Mouse (Mus musculus) hindbrain, postnatal 0 days (tissue): ENCODE data around the gene Mrpl45. TPM values are rescaled to one million over a fixed set of nuclear protein-coding genes. Genes with fewer than 3 reads are reported as not detected.
A peak's percentile ranks its signal among the peaks of the same experiment; 100 is the strongest.

Experiments
- ATAC-seq: fragments of 200-750 bp; cut with Nextera tagmentation; 2 replicates; pipeline ENCODE4 v1.8.0; 2017; ENCODE audit warnings: mild to moderate bottlenecking, moderate TSS enrichment, moderate library complexity
- DNase-seq: peaks from one replicate; pipeline ENCODE4 v3.0.0-alpha.2; 2015; ENCODE audit warnings: low spot score
- H3K27ac ChIP-seq: fragments of 300-500 bp; sonication (generic); 2 replicates; pipeline ENCODE4 v1.5.1; 2014; ENCODE audit warnings: mild to moderate bottlenecking
- H3K27me3 ChIP-seq: fragments of 300-500 bp; sonication (generic); 2 replicates; pipeline ENCODE4 v1.6.1; 2014; ENCODE audit warnings: low read length, mixed read lengths; ENCODE audit not compliant: insufficient read depth
- H3K36me3 ChIP-seq: fragments of 300-500 bp; sonication (generic); 2 replicates; pipeline ENCODE4 v1.6.1; 2014; ENCODE audit warnings: low read length, mixed read lengths; ENCODE audit not compliant: insufficient read depth
- H3K4me1 ChIP-seq: fragments of 300-500 bp; sonication (generic); 2 replicates; pipeline ENCODE4 v1.6.1; 2014; ENCODE audit warnings: antibody characterized with exemption, low read length, mixed read lengths; ENCODE audit not compliant: insufficient read depth
- H3K4me2 ChIP-seq: fragments of 300-500 bp; sonication (generic); 2 replicates; pipeline ENCODE4 v1.6.1; 2014; ENCODE audit warnings: low read depth, mild to moderate bottlenecking, low read length, moderate library complexity, mixed read lengths
- H3K4me3 ChIP-seq: fragments of 300-500 bp; sonication (generic); 2 replicates; pipeline ENCODE4 v1.5.1; 2014; ENCODE audit warnings: low read length
- H3K9ac ChIP-seq: fragments of 300-500 bp; sonication (generic); replicated peaks from 2 replicates; pipeline ENCODE4 v1.6.1; 2014; ENCODE audit warnings: mild to moderate bottlenecking, low read length, moderate library complexity, mixed read lengths
- H3K9me3 ChIP-seq: fragments of 300-500 bp; sonication (generic); 2 replicates; pipeline ENCODE4 v1.6.1; 2016; ENCODE audit warnings: low read length, mixed read lengths
- CTCF ChIP-seq: IDR thresholded peaks from 2 replicates; pipeline ENCODE4 v1.5.1; 2016; ENCODE audit warnings: antibody characterized with exemption, control low read depth, low read depth
- WGBS: fragments of 180-500 bp; shearing (Covaris S2); extraction: QIAGEN DNeasy Blood & Tissue Kit; methylation state at CpG from one replicate; pipeline ENCODE4 v1.1.7; 2014; 5-methylcytosine and 5-hydroxymethylcytosine counted together
- polyA plus RNA-seq: library from polyadenylated mRNA; unstranded; fragments of >200 nt; fragmentation: Nextera tagmentation; extraction: Ambion mirVana; gene quantifications from 2 replicates; pipeline ENCODE4 v1.2.1, GENCODE M21; 2015
- total RNA-seq: library from RNA; depleted of rRNA; stranded (reverse); fragments of >200 nt; gene quantifications from 2 replicates; pipeline ENCODE4 v1.2.3, GENCODE M21; 2014

Gene Mrpl45
- total and polyA plus RNA-seq, 2 experiments from 2014 or later = 21.2 to 39.5 TPM

DNA sequence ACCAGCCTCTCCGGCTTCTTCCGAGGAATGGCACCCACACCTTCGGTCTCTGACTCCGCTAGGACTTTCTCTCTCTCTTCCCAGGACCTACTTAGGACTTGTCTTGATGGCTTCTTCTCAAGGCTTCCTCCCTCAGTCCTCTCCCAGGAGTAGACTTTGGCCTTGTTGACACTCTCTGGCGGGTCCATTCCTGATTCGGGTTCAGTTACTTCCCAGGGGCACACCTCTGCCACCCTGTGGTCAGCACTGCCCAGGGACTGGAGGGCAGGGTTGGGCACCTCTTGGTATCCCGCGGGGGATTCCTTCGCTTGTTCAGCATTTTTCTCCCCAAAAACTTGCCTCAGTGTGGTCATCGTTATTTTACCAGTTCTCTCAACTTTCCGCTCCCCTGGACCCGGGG lies 21.8 kb downstream of the Mrpl45 start:
- Histone ChIP-seq H3K9me3 (no peaks in the 10 kb centered on the region), H3K27ac (no peak overlapping the region), H3K9ac (no peak overlapping the region), H3K4me3 (no peak overlapping the region), H3K4me2 (no peak overlapping the region), H3K36me3 (no peaks in the 10 kb centered on the region), H3K4me1 (no peaks in the 10 kb centered on the region; the same call in 1 of the 2 replicates), H3K27me3 (no peaks in the 10 kb centered on the region)
- no peak for ATAC-seq
- TF ChIP-seq CTCF = no peak
- 86% methylated on average over 12 of the region's 12 CpGs for WGBS
- no peak for DNase-seq

DNA sequence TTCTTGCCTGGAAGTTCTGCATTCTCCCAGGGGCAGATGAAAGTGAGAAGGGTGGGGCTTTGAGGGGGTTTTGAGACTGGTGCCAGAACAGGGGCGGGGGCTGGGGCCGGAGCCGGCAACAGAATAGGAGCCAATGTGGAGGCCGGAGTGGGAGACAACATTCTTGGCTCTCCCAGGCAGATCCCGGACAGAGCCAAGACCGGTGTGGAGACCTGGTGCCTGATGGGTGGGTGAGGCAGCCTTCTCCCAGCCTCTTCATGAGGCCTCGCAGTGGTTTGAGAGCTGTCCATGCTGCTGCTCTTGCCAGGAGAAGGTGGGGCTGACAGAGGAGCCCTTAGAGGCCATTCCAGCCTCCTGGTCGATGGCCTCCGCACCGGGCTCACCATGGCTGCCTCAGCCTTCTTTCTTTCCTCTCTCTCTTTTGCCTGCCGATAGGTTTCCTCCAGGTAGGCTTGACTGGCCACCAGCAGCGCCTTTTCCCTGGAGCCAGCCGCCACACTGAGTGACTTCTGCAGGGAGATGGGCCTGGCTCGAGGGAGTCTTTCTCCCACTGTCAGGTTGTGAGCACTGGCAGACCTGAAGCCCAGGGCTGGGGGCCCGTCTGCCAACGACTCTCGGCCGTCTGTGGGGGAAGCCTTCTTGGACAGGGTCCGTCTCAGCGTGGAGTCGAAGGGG lies 22.9 kb downstream of the Mrpl45 start:
- Histone ChIP-seq H3K9ac (no peak overlapping the region), H3K36me3 (no peaks in the 10 kb centered on the region), H3K27me3 (no peaks in the 10 kb centered on the region), H3K27ac (peak overlapping the region; percentile 67), H3K4me3 (0 out of 2 replicates have a peak overlapping the region, but pooled peaks have one; percentile 4), H3K4me2 (peak overlapping the region; percentile 44), H3K4me1 (no peaks in the 10 kb centered on the region; the same call in 1 of the 2 replicates), H3K9me3 (no peaks in the 10 kb centered on the region)
- WGBS = 34% methylated on average over 21 of the region's 21 CpGs
- ATAC-seq = peak; percentile 15; the same call in 1 of the 2 replicates
- TF ChIP-seq CTCF = no peak
- peak; percentile 19 for DNase-seq

DNA sequence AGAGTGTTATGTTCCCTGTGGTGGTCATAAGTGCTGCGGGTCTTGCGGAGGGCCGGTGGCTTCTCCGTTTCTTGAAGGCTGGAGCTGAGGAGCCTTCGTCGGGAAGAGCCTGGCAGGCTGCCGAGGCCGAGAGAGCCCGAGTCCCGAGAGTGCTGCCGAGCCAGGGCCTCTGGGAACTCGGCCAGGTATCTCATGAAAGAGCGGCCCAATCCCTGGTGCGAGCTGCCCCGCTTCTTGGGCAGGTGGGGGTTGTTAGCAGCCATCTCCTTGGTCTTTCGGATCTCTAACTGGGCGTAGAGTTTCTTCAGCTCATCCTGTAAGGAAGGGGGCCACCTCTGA lies 23.4 kb downstream of the Mrpl45 start:
- no peak overlapping the region for H3K9ac ChIP-seq
- 0 out of 2 replicates have a peak overlapping the region, but pooled peaks have one; percentile 4 for H3K4me3 ChIP-seq
- ATAC-seq (peak; percentile 62; the same call in 1 of the 2 replicates), DNase-seq (peak; percentile 85)
- H3K4me1 ChIP-seq = no peaks in the 10 kb centered on the region; the same call in 1 of the 2 replicates
- H3K27ac ChIP-seq = peak overlapping the region; percentile 67; the same call in 1 of the 2 replicates
- no peaks in the 10 kb centered on the region for H3K36me3 ChIP-seq
- H3K27me3 ChIP-seq = no peaks in the 10 kb centered on the region
- H3K9me3 ChIP-seq = no peaks in the 10 kb centered on the region
- WGBS = 24% methylated on average over 17 of the region's 17 CpGs
- peak overlapping the region; percentile 44 for H3K4me2 ChIP-seq
- TF ChIP-seq CTCF = no peak

DNA sequence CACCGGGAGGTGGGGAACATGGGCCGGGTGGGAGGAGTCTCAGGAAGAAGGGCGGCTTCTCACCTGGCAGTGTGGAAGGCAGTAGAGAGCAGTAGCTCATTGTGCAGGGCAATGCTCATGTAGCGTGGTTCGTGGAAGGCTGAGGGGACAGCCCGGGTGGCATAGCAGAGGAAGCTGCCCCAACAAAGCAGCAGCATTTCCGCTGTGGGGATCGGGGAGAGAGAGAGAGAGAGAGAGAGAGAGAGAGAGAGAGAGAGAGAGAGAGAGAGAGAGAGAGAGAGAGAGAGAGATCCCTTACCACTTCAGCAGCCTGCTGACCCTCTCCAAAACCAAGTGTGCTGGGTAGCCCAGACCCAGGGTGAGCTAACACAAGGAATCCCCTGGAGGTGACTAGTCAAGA lies 27.7 kb downstream of the Mrpl45 start:
- no peak overlapping the region for H3K4me3 ChIP-seq
- no peak for TF ChIP-seq CTCF
- H3K27me3 ChIP-seq = no peaks in the 10 kb centered on the region
- H3K4me1 ChIP-seq = no peaks in the 10 kb centered on the region; the same call in 1 of the 2 replicates
- H3K27ac ChIP-seq = no peak overlapping the region
- DNase-seq (no peak), ATAC-seq (no peak)
- H3K9ac ChIP-seq = no peak overlapping the region
- H3K9me3 ChIP-seq = no peaks in the 10 kb centered on the region
- no peak overlapping the region for H3K4me2 ChIP-seq
- WGBS = 48% methylated on average over 8 of the region's 8 CpGs
- H3K36me3 ChIP-seq = no peaks in the 10 kb centered on the region

DNA sequence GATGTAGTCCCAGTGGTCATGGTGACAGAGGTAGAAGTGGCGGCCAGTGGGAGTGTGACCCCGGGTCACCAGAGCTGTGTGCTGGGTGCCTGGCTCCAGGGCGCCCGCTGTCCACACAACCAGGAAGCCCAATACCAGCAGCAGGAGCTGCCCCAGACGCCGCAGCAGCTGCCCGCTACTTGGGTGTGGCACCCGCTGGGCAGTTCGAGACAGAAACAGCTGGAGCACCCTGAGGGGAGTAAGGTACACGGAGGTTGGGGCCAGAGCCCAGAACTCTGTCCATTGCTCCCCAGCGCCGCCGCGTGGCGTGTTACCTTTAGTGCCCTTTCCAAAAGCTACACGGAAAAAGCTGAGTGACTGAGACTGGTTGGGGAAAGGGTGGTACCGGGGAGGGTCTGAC lies 28.1 kb downstream of the Mrpl45 start:
- Histone ChIP-seq H3K9me3 (no peaks in the 10 kb centered on the region), H3K4me2 (no peak overlapping the region), H3K36me3 (no peaks in the 10 kb centered on the region), H3K9ac (no peak overlapping the region), H3K4me1 (no peaks in the 10 kb centered on the region), H3K27me3 (no peaks in the 10 kb centered on the region), H3K27ac (no peak overlapping the region), H3K4me3 (no peak overlapping the region)
- ATAC-seq (no peak), DNase-seq (no peak)
- 29% methylated on average over 17 of the region's 17 CpGs for WGBS
- peak; percentile 21; the same call in 1 of the 2 replicates for TF ChIP-seq CTCF

DNA sequence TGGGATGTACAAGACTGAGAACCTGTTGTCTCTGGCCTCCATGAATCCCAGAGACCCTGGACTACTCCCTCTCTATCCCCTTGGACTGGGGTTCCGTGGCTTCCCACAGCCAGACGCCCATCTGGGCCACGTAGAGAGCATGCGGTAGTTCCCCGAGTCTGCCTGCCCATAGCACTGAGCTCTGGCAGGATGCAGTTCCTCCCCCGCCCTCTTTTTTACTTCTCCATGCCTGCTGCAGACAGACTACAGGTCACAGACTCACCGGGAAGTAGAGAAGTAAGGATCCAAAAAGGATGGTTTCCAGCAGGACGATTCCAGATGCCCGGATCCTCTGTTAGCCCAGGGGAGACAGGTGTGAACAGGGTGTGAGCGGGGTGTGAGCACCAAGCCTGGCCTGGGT lies 29.9 kb downstream of the Mrpl45 start:
- H3K9me3 ChIP-seq = no peaks in the 10 kb centered on the region
- TF ChIP-seq CTCF = no peak
- H3K36me3 ChIP-seq = no peaks in the 10 kb centered on the region
- H3K9ac ChIP-seq = no peak overlapping the region
- H3K4me3 ChIP-seq = no peak overlapping the region
- H3K4me2 ChIP-seq = no peak overlapping the region
- ATAC-seq = no peak
- DNase-seq = no peak
- peaks cover 8% of the 10 kb centered on the region; the same call in 1 of the 2 replicates for H3K4me1 ChIP-seq
- no peak overlapping the region for H3K27ac ChIP-seq
- no peaks in the 10 kb centered on the region for H3K27me3 ChIP-seq
- 68% methylated on average over 10 of the region's 10 CpGs for WGBS

DNA sequence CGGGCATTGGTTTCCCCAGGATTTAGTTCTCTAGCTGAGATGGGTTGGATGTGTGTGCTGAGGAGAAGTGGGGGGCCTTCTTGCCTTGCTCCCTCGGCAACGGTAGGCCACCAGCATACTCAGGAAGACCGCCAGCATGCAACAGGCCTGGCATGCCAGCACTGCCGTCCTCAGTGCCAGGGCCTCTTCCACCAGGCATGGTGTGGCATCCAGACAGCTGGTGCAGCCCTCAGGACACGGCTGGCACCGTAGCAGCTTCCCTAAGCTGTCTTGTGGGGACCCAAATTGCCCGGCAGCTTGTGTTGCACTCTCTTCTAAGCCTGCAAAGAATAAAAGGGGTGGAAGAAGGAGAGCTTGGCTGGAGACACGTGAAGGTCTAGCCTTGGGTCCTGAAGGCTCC lies 30.9 kb downstream of the Mrpl45 start:
- Histone ChIP-seq H3K4me2 (no peak overlapping the region), H3K9me3 (no peaks in the 10 kb centered on the region), H3K36me3 (no peaks in the 10 kb centered on the region), H3K27ac (no peak overlapping the region), H3K9ac (no peak overlapping the region), H3K27me3 (no peaks in the 10 kb centered on the region), H3K4me3 (no peak overlapping the region), H3K4me1 (peaks cover 8% of the 10 kb centered on the region; the same call in 1 of the 2 replicates)
- ATAC-seq (peak; percentile 71; the same call in 1 of the 2 replicates), DNase-seq (peak; percentile 72)
- no peak for TF ChIP-seq CTCF
- WGBS = 43% methylated on average over 9 of the region's 9 CpGs
